Mouse (Mus musculus): ENCODE data around the gene Hoxd8.

Hoxd8 gene

GRCm38 (mm10) chr2:74749337-74750121 is 45.1 kb downstream of the Hoxd8 start:
- no peak for DNase-seq (ENCODE audit: low spot score in 2 of 2)

- DNase-seq (ENCODE audit: low spot score in 2 of 2): no peak
Measured at GRCm38 (mm10) chr2:74750731-74751250, 46.4 kb downstream of the Hoxd8 start.

- DNase-seq (ENCODE audit: low spot score in 2 of 2): no peak
Measured at GRCm38 (mm10) chr2:74751861-74752260, 47.4 kb downstream of the Hoxd8 start.

GRCm38 (mm10) chr2:74752431-74753174 is 48.2 kb downstream of the Hoxd8 start:
- no peak for DNase-seq (ENCODE audit: low spot score in 2 of 2)

GRCm38 (mm10) chr2:74753175-74753523 is 48.7 kb downstream of the Hoxd8 start:
- DNase-seq (ENCODE audit: low spot score in 2 of 2): no peak

GRCm38 (mm10) chr2:74753711-74754110 is 49.3 kb downstream of the Hoxd8 start:
- no peak for DNase-seq (ENCODE audit: low spot score in 2 of 2)
